ENCODE assay signal across 28 mouse cellular contexts in genomic region chr13:49379301-49379700, GRCm38 (mm10).
"Had no signal": no experiment of that assay in that cellular context is flagged by ENCODE, and none has a peak within 500 bp of the region (broad histone marks: within the 10 kb centered on the region; RNA-seq: fewer than 3 reads in every experiment).

No protein-coding gene starts in this region.

- H3K9ac ChIP-seq: embryonic facial prominence, embryonic 12.5 days; embryonic facial prominence, embryonic 13.5 days; embryonic facial prominence, embryonic 15.5 days; forebrain, embryonic 12.5 days; forebrain, embryonic 13.5 days; forebrain, embryonic 15.5 days had no signal

- H3K4me2 ChIP-seq: embryonic facial prominence, embryonic 12.5 days; embryonic facial prominence, embryonic 13.5 days; embryonic facial prominence, embryonic 15.5 days; forebrain, embryonic 12.5 days; forebrain, embryonic 13.5 days; forebrain, embryonic 15.5 days; heart, embryonic 11.5 days had no signal

- ATAC-seq: forebrain, embryonic 13.5 days; forebrain, embryonic 14.5 days; forebrain, embryonic 15.5 days; forebrain, embryonic 16.5 days had no signal

- H3K27ac ChIP-seq: embryonic facial prominence, embryonic 10.5 days; embryonic facial prominence, embryonic 12.5 days; embryonic facial prominence, embryonic 13.5 days; forebrain, embryonic 10.5 days; forebrain, embryonic 12.5 days; forebrain, embryonic 13.5 days; forebrain, embryonic 15.5 days; heart, embryonic 10.5 days had no signal

- H3K27me3 ChIP-seq: embryonic facial prominence, embryonic 12.5 days; embryonic facial prominence, embryonic 13.5 days; embryonic facial prominence, embryonic 15.5 days; forebrain, embryonic 12.5 days; forebrain, embryonic 13.5 days; forebrain, embryonic 15.5 days had no signal

- H3K9me3 ChIP-seq: embryonic facial prominence, embryonic 10.5 days; embryonic facial prominence, embryonic 12.5 days; embryonic facial prominence, embryonic 13.5 days; embryonic facial prominence, embryonic 15.5 days; forebrain, embryonic 10.5 days; forebrain, embryonic 12.5 days; forebrain, embryonic 13.5 days; forebrain, embryonic 15.5 days; heart, embryonic 10.5 days had no signal

- DNase-seq: cerebellum, adult 2 months; cerebellum, adult 8-10 months; cerebellum, adult 9-10 months; cerebellum, adult 9-11 months; cerebellum, postnatal 10 days; cerebellum, postnatal 14 days; cerebellum, postnatal 25 days; cerebellum, postnatal 36 days; embryo, embryonic 11 days; gastrocnemius, postnatal 10 days; gastrocnemius, postnatal 14 days; gastrocnemius, postnatal 25 days; gastrocnemius, postnatal 36 days; heart, adult 18-20 months; heart, adult 2 months had no signal

- H3K4me1 ChIP-seq: embryonic facial prominence, embryonic 12.5 days; forebrain, embryonic 10.5 days; forebrain, embryonic 12.5 days; forebrain, embryonic 13.5 days; forebrain, embryonic 15.5 days had no signal

- H3K4me3 ChIP-seq: embryonic facial prominence, embryonic 10.5 days; embryonic facial prominence, embryonic 12.5 days; embryonic facial prominence, embryonic 13.5 days; embryonic facial prominence, embryonic 15.5 days; erythroblast, embryonic 14.5 days; forebrain, embryonic 10.5 days; forebrain, embryonic 12.5 days; forebrain, embryonic 13.5 days; forebrain, embryonic 15.5 days; heart, adult 2 months; heart, embryonic 10.5 days had no signal
